Mouse (Mus musculus) kidney, adult 2 months (tissue): ENCODE measurements around the gene Sgcd.

Source experiments
- CTCF ChIP-seq: fragments of 200-500 bp; conservative IDR thresholded peaks from 2 replicates; pipeline ENCODE4 v1.5.1; 2011; ENCODE audit warnings: low read depth, mild to moderate bottlenecking, control low read depth, low read length, moderate library complexity, mixed read lengths; ENCODE audit not compliant: insufficient read depth, insufficient read length
- POLR2A ChIP-seq: fragments of 200-500 bp; IDR thresholded peaks from one replicate; pipeline ENCODE4 v1.6.1; 2011; ENCODE audit warnings: low read depth, low read length, control low read depth

- no peak for TF ChIP-seq CTCF
- TF ChIP-seq POLR2A: no peak
These were observed 764.6 kb downstream of the Sgcd start for GRCm38 (mm10) chr11:47224148-47224547.
